Mouse (Mus musculus) lung, postnatal 14 days (tissue): ENCODE results near the gene Ppp1r15a.
"Not testable (repeated sequence)": the region's sequence is repeated elsewhere in the genome, so short reads cannot be mapped to it uniquely, and the experiment has no call there.

ENCODE experiments used
- DNase-seq: peaks from one replicate; pipeline ENCODE4 v3.0.0; 2021

Ppp1r15a gene

GRCm38 (mm10) chr7:45480310-45480709, 45.8 kb downstream of the Ppp1r15a start:
- DNase-seq = not testable (repeated sequence)

GRCm38 (mm10) chr7:45478774-45479173, 47.3 kb downstream of the Ppp1r15a start:
- no peak for DNase-seq

DNA sequence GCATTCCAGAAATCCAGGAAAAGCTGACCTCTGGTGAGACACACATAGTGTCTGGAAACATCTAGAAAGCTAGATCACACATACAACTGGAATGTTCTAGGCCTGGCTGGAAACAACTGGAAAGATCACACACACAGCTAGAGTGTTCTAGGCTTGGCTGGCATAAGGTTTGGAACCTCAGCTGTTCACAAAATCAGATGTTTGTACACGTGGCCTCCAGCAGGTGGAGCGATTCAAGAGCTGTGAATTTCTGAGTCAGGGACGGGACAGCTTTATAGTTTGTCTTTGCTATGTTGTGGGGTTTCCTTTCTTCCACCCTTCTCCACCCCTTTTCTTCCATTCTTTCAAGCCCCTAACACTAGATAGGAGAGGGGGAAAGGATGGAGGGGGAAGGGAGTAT, 49.1 kb downstream of the Ppp1r15a start:
- peak; percentile 75 for DNase-seq

- DNase-seq = no peak
These were observed 49.6 kb downstream of the Ppp1r15a start for GRCm38 (mm10) chr7:45476453-45476852.

DNA sequence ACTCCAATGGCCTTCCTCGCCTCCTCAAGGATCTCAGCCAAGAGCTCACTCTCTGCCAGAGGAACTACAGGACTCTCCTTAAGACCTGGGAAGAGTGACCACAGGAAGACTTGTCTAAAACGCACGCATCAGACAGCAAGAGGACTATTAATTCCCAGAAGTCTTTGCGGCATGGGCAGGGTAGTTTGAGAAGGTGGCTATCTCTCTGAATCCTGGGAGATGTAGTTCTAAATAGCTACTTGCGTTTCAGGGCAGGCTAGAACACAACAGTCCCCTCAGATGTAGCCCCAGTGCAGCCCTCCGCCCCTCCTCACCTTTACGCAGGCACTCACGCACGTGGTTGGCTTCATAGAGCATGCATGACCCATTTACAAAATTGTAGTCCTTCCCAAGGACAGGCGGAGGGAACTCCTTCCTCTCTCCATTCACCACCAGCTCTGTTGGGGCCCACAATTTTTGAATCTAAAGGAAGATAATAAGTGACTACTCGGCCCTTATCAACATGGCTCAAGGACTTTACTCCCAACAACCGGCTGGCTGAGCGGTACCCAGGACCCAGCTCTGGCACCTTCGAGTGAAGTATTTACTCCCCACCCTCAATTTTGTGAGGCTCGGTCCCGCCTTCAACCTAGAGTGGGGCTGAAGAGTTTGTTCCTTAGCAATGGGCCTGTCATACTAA, 50.6 kb downstream of the Ppp1r15a start:
- peak; percentile 32 for DNase-seq
